Mouse (Mus musculus) embryonic facial prominence, embryonic 12.5 days (tissue): ENCODE data around the gene Rab31. TPM values are rescaled to one million over a fixed set of nuclear protein-coding genes. Genes with fewer than 3 reads are reported as not detected.

Experiments used
- ATAC-seq: fragments of 200-750 bp; cut with Nextera tagmentation; 2 replicates; pipeline ENCODE4 v1.8.0; 2017; ENCODE audit not compliant: insufficient number of reproducible peaks, insufficient read depth, low FRiP score, low TSS enrichment
- H3K27ac ChIP-seq: fragments of 300-500 bp; sonication (generic); 2 replicates; pipeline ENCODE4 v1.5.1; 2016; ENCODE audit warnings: mild to moderate bottlenecking
- H3K27me3 ChIP-seq: fragments of 300-500 bp; sonication (generic); 2 replicates; pipeline ENCODE4 v1.6.1; 2016; ENCODE audit warnings: mild to moderate bottlenecking, moderate library complexity
- H3K36me3 ChIP-seq: fragments of 300-500 bp; sonication (generic); 2 replicates; pipeline ENCODE4 v1.6.1; 2016; ENCODE audit warnings: mild to moderate bottlenecking
- H3K4me1 ChIP-seq: fragments of 300-500 bp; sonication (generic); 2 replicates; pipeline ENCODE4 v1.6.1; 2016
- H3K4me2 ChIP-seq: fragments of 300-500 bp; sonication (generic); replicated peaks from 2 replicates; pipeline ENCODE4 v1.6.1; 2016; ENCODE audit warnings: mild to moderate bottlenecking, moderate library complexity
- H3K4me3 ChIP-seq: fragments of 300-500 bp; sonication (generic); 2 replicates; pipeline ENCODE4 v1.5.1; 2016; ENCODE audit warnings: mild to moderate bottlenecking
- H3K9ac ChIP-seq: fragments of 300-500 bp; sonication (generic); 2 replicates; pipeline ENCODE4 v1.6.1; 2016; ENCODE audit warnings: mild to moderate bottlenecking, moderate library complexity
- H3K9me3 ChIP-seq: fragments of 300-500 bp; sonication (generic); 2 replicates; pipeline ENCODE4 v1.6.1; 2016; ENCODE audit warnings: mild to moderate bottlenecking, moderate library complexity
- WGBS: fragments of 180-500 bp; shearing (Covaris S2); methylation state at CpG from one replicate; pipeline ENCODE4 v1.1.7; 2016; 5-methylcytosine and 5-hydroxymethylcytosine counted together
- polyA plus RNA-seq: library from polyadenylated mRNA; unstranded; fragments of >200 nt; fragmentation: Nextera tagmentation; extraction: Ambion mirVana; gene quantifications from 2 replicates; pipeline ENCODE4 v1.2.1, GENCODE M21; 2016

Gene Rab31
- polyA plus RNA-seq, 1 experiment from 2014 or later: 66.7 TPM

- H3K36me3 ChIP-seq: no peaks in the 10 kb centered on the region
- H3K4me3 ChIP-seq: no peak overlapping the region
- ATAC-seq: no peak
- H3K27me3 ChIP-seq: no peaks in the 10 kb centered on the region
- no peak overlapping the region for H3K9ac ChIP-seq
- H3K4me2 ChIP-seq: no peak overlapping the region
- H3K27ac ChIP-seq: no peak overlapping the region
- no peaks in the 10 kb centered on the region for H3K9me3 ChIP-seq
- 0 out of 2 replicates have a peak, but pooled peaks cover 2% of the 10 kb centered on the region for H3K4me1 ChIP-seq
- 89% methylated on average over 14 of the region's 14 CpGs for WGBS
Observed at GRCm38 (mm10) chr17:65667792-65668191, 104.8 kb downstream of the Rab31 start.

GRCm38 (mm10) chr17:65666388-65667161 is 106.0 kb downstream of the Rab31 start:
- Histone ChIP-seq H3K9ac (no peak overlapping the region), H3K4me3 (no peak overlapping the region), H3K27ac (no peak overlapping the region), H3K9me3 (no peaks in the 10 kb centered on the region), H3K27me3 (no peaks in the 10 kb centered on the region), H3K36me3 (no peaks in the 10 kb centered on the region), H3K4me2 (no peak overlapping the region), H3K4me1 (0 out of 2 replicates have a peak, but pooled peaks cover 2% of the 10 kb centered on the region)
- 73% methylated on average over 17 of the region's 17 CpGs for WGBS
- no peak for ATAC-seq

GRCm38 (mm10) chr17:65665786-65666387 is 106.7 kb downstream of the Rab31 start:
- Histone ChIP-seq H3K36me3 (no peaks in the 10 kb centered on the region), H3K9me3 (no peaks in the 10 kb centered on the region), H3K27ac (no peak overlapping the region), H3K4me3 (no peak overlapping the region), H3K9ac (no peak overlapping the region), H3K4me1 (0 out of 2 replicates have a peak, but pooled peaks cover 2% of the 10 kb centered on the region), H3K4me2 (no peak overlapping the region), H3K27me3 (no peaks in the 10 kb centered on the region)
- no peak for ATAC-seq
- WGBS: 85% methylated on average over 12 of the region's 12 CpGs

- H3K4me1 ChIP-seq: 0 out of 2 replicates have a peak, but pooled peaks cover 2% of the 10 kb centered on the region
- H3K4me3 ChIP-seq: no peak overlapping the region
- ATAC-seq: no peak
- no peaks in the 10 kb centered on the region for H3K36me3 ChIP-seq
- no peak overlapping the region for H3K27ac ChIP-seq
- H3K27me3 ChIP-seq: no peaks in the 10 kb centered on the region
- no peaks in the 10 kb centered on the region for H3K9me3 ChIP-seq
- H3K9ac ChIP-seq: no peak overlapping the region
- WGBS: 77% methylated on average over 14 of the region's 14 CpGs
- no peak overlapping the region for H3K4me2 ChIP-seq
Observed at GRCm38 (mm10) chr17:65663329-65664078, 109.0 kb downstream of the Rab31 start.

- 76% methylated on average over 3 of the region's 3 CpGs for WGBS
- no peaks in the 10 kb centered on the region for H3K9me3 ChIP-seq
- no peaks in the 10 kb centered on the region for H3K36me3 ChIP-seq
- 0 out of 2 replicates have a peak, but pooled peaks cover 2% of the 10 kb centered on the region for H3K4me1 ChIP-seq
- no peak overlapping the region for H3K4me2 ChIP-seq
- no peak overlapping the region for H3K27ac ChIP-seq
- H3K9ac ChIP-seq: no peak overlapping the region
- no peak for ATAC-seq
- no peak overlapping the region for H3K4me3 ChIP-seq
- H3K27me3 ChIP-seq: no peaks in the 10 kb centered on the region
Observed at GRCm38 (mm10) chr17:65662662-65663061, 109.9 kb downstream of the Rab31 start.

GRCm38 (mm10) chr17:65658416-65658815 is 114.1 kb downstream of the Rab31 start:
- Histone ChIP-seq H3K27me3 (no peaks in the 10 kb centered on the region), H3K9ac (no peak overlapping the region), H3K27ac (no peak overlapping the region), H3K36me3 (no peaks in the 10 kb centered on the region), H3K4me2 (no peak overlapping the region), H3K9me3 (no peaks in the 10 kb centered on the region), H3K4me3 (no peak overlapping the region), H3K4me1 (no peaks in the 10 kb centered on the region)
- WGBS: 89% methylated on average over 2 of the region's 2 CpGs
- no peak for ATAC-seq

GRCm38 (mm10) chr17:65657958-65658357 is 114.6 kb downstream of the Rab31 start:
- Histone ChIP-seq H3K27me3 (no peaks in the 10 kb centered on the region), H3K4me1 (no peaks in the 10 kb centered on the region), H3K9ac (no peak overlapping the region), H3K9me3 (no peaks in the 10 kb centered on the region), H3K27ac (no peak overlapping the region), H3K4me2 (no peak overlapping the region), H3K36me3 (no peaks in the 10 kb centered on the region), H3K4me3 (no peak overlapping the region)
- 94% methylated on average over 9 of the region's 9 CpGs for WGBS
- no peak for ATAC-seq

GRCm38 (mm10) chr17:65656731-65657130 is 115.8 kb downstream of the Rab31 start:
- Histone ChIP-seq H3K27me3 (no peaks in the 10 kb centered on the region), H3K4me3 (no peak overlapping the region), H3K36me3 (0 out of 2 replicates have a peak, but pooled peaks cover 8% of the 10 kb centered on the region), H3K27ac (no peak overlapping the region), H3K9me3 (no peaks in the 10 kb centered on the region), H3K4me2 (no peak overlapping the region), H3K9ac (no peak overlapping the region), H3K4me1 (no peaks in the 10 kb centered on the region)
- no peak for ATAC-seq
- WGBS: 93% methylated on average over 6 of the region's 6 CpGs

- Histone ChIP-seq H3K27ac (no peak overlapping the region), H3K4me2 (no peak overlapping the region), H3K4me3 (no peak overlapping the region), H3K9me3 (no peaks in the 10 kb centered on the region), H3K9ac (no peak overlapping the region), H3K27me3 (no peaks in the 10 kb centered on the region), H3K4me1 (no peaks in the 10 kb centered on the region), H3K36me3 (0 out of 2 replicates have a peak, but pooled peaks cover 9% of the 10 kb centered on the region)
- no peak for ATAC-seq
- WGBS: 90% methylated on average over 8 of the region's 8 CpGs
Observed at GRCm38 (mm10) chr17:65656076-65656475, 116.5 kb downstream of the Rab31 start.

- H3K27me3 ChIP-seq: no peaks in the 10 kb centered on the region
- no peak for ATAC-seq
- H3K9ac ChIP-seq: no peak overlapping the region
- no peak overlapping the region for H3K4me2 ChIP-seq
- no peaks in the 10 kb centered on the region for H3K9me3 ChIP-seq
- no peak overlapping the region for H3K4me3 ChIP-seq
- 88% methylated on average over 4 of the region's 4 CpGs for WGBS
- no peak overlapping the region for H3K27ac ChIP-seq
- H3K4me1 ChIP-seq: no peaks in the 10 kb centered on the region
- H3K36me3 ChIP-seq: 0 out of 2 replicates have a peak, but pooled peaks cover 9% of the 10 kb centered on the region
Observed at GRCm38 (mm10) chr17:65655608-65656007, 116.9 kb downstream of the Rab31 start.

GRCm38 (mm10) chr17:65650598-65650997 is 122.0 kb downstream of the Rab31 start:
- H3K36me3 ChIP-seq: 0 out of 2 replicates have a peak, but pooled peaks cover 9% of the 10 kb centered on the region
- no peak for ATAC-seq
- no peak overlapping the region for H3K9ac ChIP-seq
- WGBS: 90% methylated on average over 6 of the region's 6 CpGs
- no peaks in the 10 kb centered on the region for H3K9me3 ChIP-seq
- H3K27ac ChIP-seq: no peak overlapping the region
- H3K4me1 ChIP-seq: no peaks in the 10 kb centered on the region
- no peak overlapping the region for H3K4me2 ChIP-seq
- no peaks in the 10 kb centered on the region for H3K27me3 ChIP-seq
- no peak overlapping the region for H3K4me3 ChIP-seq
